In the genomic region with DNA sequence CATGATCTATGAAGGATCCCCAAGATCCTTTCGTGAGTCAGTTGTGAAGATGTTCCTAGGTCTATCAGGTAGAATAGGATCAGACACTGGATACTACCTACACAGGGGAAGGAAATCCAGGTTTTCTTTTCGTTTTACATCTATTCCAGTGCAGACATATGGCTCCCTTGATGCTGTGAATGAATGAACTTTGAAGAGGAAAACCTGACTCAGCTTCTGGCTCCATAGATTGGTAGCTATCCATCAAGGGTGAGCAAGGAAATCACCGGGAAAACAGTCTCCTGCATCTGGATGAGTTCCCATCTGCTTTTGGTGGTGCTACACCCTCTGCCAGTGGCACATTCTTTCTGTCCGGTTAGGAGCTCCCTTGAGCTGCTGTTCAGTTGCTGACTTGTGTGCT, we compare ENCODE assay signal across 25 mouse cellular contexts.
DNase-seq lines count a peak whose midpoint lies in the region; ATAC-seq and TF ChIP-seq lines count a peak whose summit lies in the region.
"Had no signal": no experiment of that assay in that cellular context is flagged by ENCODE, and none has a peak within 500 bp of the region (broad histone marks: within the 10 kb centered on the region; RNA-seq: fewer than 3 reads in every experiment).

No protein-coding gene starts in this region.

- H3K9me3 ChIP-seq in limb, embryonic 14.5 days (ENCODE audit: control insufficient read depth, low read length) = no peaks in the 10 kb centered on the region
- no peaks in the 10 kb centered on the region for H3K9me3 ChIP-seq in limb, embryonic 10.5 days (replicated peaks)
- H3K9me3 ChIP-seq: embryonic facial prominence, embryonic 13.5 days; embryonic facial prominence, embryonic 15.5 days; forebrain, embryonic 10.5 days; forebrain, embryonic 12.5 days had no signal

- H3K4me3 ChIP-seq in limb, embryonic 14.5 days (replicated peaks; ENCODE audit: low read length) = no peak overlapping the region
- no peak overlapping the region for H3K4me3 ChIP-seq in limb, embryonic 10.5 days
- H3K4me3 ChIP-seq in cortical plate, adult 2 months (ENCODE audit: insufficient read depth, low read length) = no peak overlapping the region
- H3K4me3 ChIP-seq: embryonic facial prominence, embryonic 13.5 days; embryonic facial prominence, embryonic 15.5 days; erythroblast, embryonic 14.5 days; forebrain, embryonic 10.5 days; forebrain, embryonic 12.5 days had no signal

- H3K36me3 ChIP-seq in limb, embryonic 14.5 days (ENCODE audit: control insufficient read depth, insufficient read depth, low read length) = no peaks in the 10 kb centered on the region
- H3K36me3 ChIP-seq in limb, embryonic 10.5 days = no peaks in the 10 kb centered on the region
- H3K36me3 ChIP-seq: embryonic facial prominence, embryonic 13.5 days; embryonic facial prominence, embryonic 15.5 days; forebrain, embryonic 10.5 days; forebrain, embryonic 12.5 days; G1E had no signal

- no peak overlapping the region for H3K9ac ChIP-seq in limb, embryonic 14.5 days (ENCODE audit: low read depth, low read length, severe bottlenecking)
- H3K9ac ChIP-seq: embryonic facial prominence, embryonic 13.5 days; embryonic facial prominence, embryonic 15.5 days; forebrain, embryonic 12.5 days had no signal

- peak; percentile 12 for DNase-seq in limb, embryonic 14.5 days (ENCODE audit: low spot score)
- DNase-seq in limb, embryonic 10.5 days (ENCODE audit: low spot score) = no peak
- DNase-seq in NIH3T3 (ENCODE audit: low read depth) = peak; percentile 4
- DNase-seq in embryo, embryonic 9.5 days (ENCODE audit: extremely low spot score) = no peak
- no peak for DNase-seq in left cerebral cortex, adult 8-10 months (ENCODE audit: low spot score in 2 of 2)
- DNase-seq: adrenal gland, adult 8-10 months; adrenal gland, postnatal 14 days; adrenal gland, postnatal 36 days; cerebellum, adult 11 months; cerebellum, adult 18-20 months; cerebellum, adult 8-10 months; cerebellum, adult 9-11 months; cerebellum, postnatal 14 days; cerebellum, postnatal 36 days had no signal

- no peaks in the 10 kb centered on the region for H3K27me3 ChIP-seq in limb, embryonic 14.5 days (ENCODE audit: control insufficient read depth, insufficient read depth, low read length)
- H3K27me3 ChIP-seq in limb, embryonic 10.5 days (ENCODE audit: low read depth, poor library complexity, severe bottlenecking) = 0 out of 2 replicates have a peak, but pooled peaks cover 3% of the 10 kb centered on the region
- H3K27me3 ChIP-seq: embryonic facial prominence, embryonic 13.5 days; embryonic facial prominence, embryonic 15.5 days; Patski had no signal

- no peak for TF ChIP-seq POLR2A in limb, embryonic 14.5 days (IDR thresholded peaks at IDR 0.05; ENCODE audit: borderline replicate concordance, extremely low read depth, insufficient read depth, insufficient read length)
- no peak for TF ChIP-seq POLR2A in cortical plate, adult 2 months (IDR thresholded peaks at IDR 0.05; ENCODE audit: extremely low read depth, insufficient read depth, low read length)

- H3K4me1 ChIP-seq in limb, embryonic 14.5 days (ENCODE audit: control insufficient read depth, insufficient read depth, low read length) = no peaks in the 10 kb centered on the region
- peaks cover 13% of the 10 kb centered on the region for H3K4me1 ChIP-seq in limb, embryonic 10.5 days
- H3K4me1 ChIP-seq in cortical plate, adult 2 months (ENCODE audit: control insufficient read depth, insufficient read depth, low read length) = peaks cover 8% of the 10 kb centered on the region
- H3K4me1 ChIP-seq: embryonic facial prominence, embryonic 15.5 days had no signal

- no peak for TF ChIP-seq CTCF in cortical plate, adult 2 months (IDR thresholded peaks at IDR 0.05; ENCODE audit: extremely low read depth, insufficient read depth, low read length)

- no peak for ATAC-seq in limb, embryonic 14.5 days (ENCODE audit: low FRiP score, low read depth)
- ATAC-seq: activated CD4-positive, CD25-positive, alpha-beta regulatory T cell, adult 4 months; forebrain, embryonic 14.5 days; forebrain, embryonic 16.5 days had no signal

- H3K27ac ChIP-seq in limb, embryonic 14.5 days (replicated peaks; ENCODE audit: low read depth, low read length) = no peak overlapping the region
- H3K27ac ChIP-seq in limb, embryonic 10.5 days = no peak overlapping the region
- H3K27ac ChIP-seq in cortical plate, adult 2 months (ENCODE audit: insufficient read depth, low read length) = 0 out of 2 replicates have a peak overlapping the region, but pooled peaks have one; percentile 57
- H3K27ac ChIP-seq: embryonic facial prominence, embryonic 13.5 days; embryonic facial prominence, embryonic 15.5 days; forebrain, embryonic 10.5 days; forebrain, embryonic 12.5 days had no signal

- no peak overlapping the region for H3K4me2 ChIP-seq in limb, embryonic 14.5 days (replicated peaks; ENCODE audit: low read depth, low read length, severe bottlenecking)
- H3K4me2 ChIP-seq: embryonic facial prominence, embryonic 13.5 days; embryonic facial prominence, embryonic 15.5 days; forebrain, embryonic 12.5 days had no signal

- 59% methylated on average over 4 of the region's 4 CpGs for WGBS in limb, embryonic 14.5 days
- WGBS in limb, embryonic 10.5 days = 86% methylated on average over 4 of the region's 4 CpGs

Comparison
In these comparisons a context has a peak if more than half of its experiments do, and no peak if none do; other contexts are left out.
1. DNase-seq: peak in limb, embryonic 14.5 days (single experiment) and NIH3T3 (single experiment); none in limb, embryonic 10.5 days (single experiment), embryo, embryonic 9.5 days (single experiment) and left cerebral cortex, adult 8-10 months (0 of 2).